Mouse (Mus musculus) large intestine, adult 2 months (tissue): ENCODE results near the gene 4930442H23Rik. TPM values are rescaled to one million over a fixed set of nuclear protein-coding genes. Genes with fewer than 3 reads are reported as not detected.
"Not testable (repeated sequence)": the region's sequence is repeated elsewhere in the genome, so short reads cannot be mapped to it uniquely, and the experiment has no call there.

ENCODE experiments used
- DNase-seq: peaks from one replicate; pipeline ENCODE4 v3.0.0-alpha.2; 2012; ENCODE audit warnings: low read depth, low spot score
- WGBS: fragments of 180-500 bp; shearing (Covaris S2); methylation state at CpG from one replicate; pipeline ENCODE4 v1.1.7; 2018; 5-methylcytosine and 5-hydroxymethylcytosine counted together
- polyA plus RNA-seq: library from polyadenylated mRNA; depleted of rRNA; stranded (reverse); fragments of >200 nt; gene quantifications from 2 replicates; pipeline ENCODE4 v1.2.3, GENCODE M21; 2012; rRNA removed

The 4930442H23Rik gene
- polyA plus RNA-seq: not detected in 2 replicates

DNA sequence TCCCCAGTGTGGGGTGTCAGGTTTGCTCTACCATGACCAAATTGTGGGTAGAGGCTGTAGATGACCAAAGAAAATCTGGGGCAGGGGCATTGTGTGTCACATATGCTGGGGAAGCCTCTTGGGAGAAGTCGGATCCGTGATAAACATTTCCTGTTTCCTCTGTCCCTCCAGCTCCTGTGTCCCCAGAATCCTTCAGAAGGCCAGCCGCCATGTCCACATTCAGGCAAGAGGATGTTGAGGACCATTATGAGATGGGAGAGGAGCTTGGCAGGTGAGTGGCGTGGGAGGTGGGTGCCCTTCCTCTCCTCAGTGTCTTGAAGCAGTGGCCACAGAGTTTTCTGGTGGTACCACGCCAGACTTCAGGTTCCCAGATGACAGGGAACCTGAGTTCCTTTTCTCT is at the start of gene 4930442H23Rik:
Gene 4930442H23Rik, minus strand, starts transcription at position 45 of the 400 bp plus-strand sequence.
- 78% methylated on average over 5 of the region's 5 CpGs for WGBS
- no peak for DNase-seq

DNA sequence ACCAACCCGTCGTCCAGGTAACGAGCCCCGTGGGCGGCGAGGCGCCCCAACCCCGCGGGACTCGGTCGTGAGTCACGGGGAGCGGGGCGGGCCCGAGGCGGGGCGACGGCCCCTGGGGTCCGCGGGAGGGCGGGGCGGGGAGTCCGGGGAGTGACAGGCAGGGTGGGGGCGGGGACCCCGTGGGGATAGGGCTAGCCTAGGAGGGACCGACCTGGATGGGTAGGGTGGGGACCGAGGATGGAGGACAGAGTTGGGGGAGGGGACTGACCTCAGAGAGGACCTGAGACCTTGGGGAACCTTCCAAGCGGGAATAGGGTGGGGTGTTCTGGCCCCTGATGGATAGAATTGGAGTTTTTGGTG is 49.6 kb upstream of the 4930442H23Rik start:
- WGBS: 1% methylated on average over 27 of the region's 28 CpGs
- DNase-seq: no peak

DNA sequence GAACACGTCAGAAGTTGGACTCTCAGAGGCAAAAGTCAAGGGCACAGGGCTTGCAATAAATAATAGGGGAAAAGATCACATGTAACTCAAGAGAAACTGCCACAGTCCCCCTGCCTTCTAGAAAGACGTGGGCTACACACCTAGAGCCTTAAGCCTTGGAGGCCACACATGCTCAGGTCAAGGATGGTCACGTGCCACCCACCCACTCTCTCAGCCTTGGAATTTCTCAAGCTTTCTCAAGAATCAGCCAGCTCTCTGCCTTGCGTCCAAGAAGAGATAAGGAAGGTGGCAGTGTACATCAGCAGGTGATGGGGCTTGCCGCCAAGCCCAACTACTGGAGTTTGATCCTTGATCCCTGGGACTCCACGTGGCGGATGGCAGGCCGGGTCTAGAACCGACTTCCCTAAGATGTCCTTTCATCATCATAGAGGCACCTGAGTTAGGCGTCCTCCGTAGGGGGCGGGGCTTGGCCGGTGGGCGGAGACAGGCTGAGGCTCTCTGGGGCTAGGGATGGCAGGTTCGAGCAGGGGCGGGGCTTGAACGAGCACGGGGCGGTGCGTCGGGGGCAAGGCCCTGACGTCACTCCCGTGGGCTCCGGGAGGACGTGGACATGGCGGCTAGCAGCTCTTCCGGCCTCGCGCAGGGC is 49.1 kb upstream of the 4930442H23Rik start, which contains the start of gene Zfr2:
Gene Zfr2, plus strand, starts transcription at position 576 of the 646 bp plus-strand sequence.
- 5% methylated on average over 29 of the region's 29 CpGs for WGBS

DNA sequence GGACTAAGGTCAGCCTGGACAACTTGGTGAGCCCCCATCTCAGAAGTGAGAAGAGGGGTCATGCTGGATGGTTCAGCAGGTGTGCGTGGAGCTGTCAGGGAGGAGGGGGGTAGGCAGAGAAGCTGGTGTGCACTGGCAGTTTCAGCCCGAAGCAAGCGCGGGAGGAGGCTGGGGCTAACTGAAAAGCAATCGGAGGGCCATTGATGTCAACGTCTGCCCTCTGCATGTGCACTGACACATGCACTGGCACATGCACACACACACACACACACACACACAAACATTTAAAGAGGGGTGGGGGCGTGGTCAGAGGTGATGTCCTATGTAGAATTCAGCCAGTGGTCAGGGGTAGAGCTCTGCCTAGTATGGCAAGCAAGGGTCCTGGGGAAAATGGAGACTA is 47.8 kb upstream of the 4930442H23Rik start:
- no peak for DNase-seq

More for the DNA sequence above, 49.1 kb upstream of the 4930442H23Rik start, which contains the start of gene Zfr2:
- peak; percentile 88 for DNase-seq

DNA sequence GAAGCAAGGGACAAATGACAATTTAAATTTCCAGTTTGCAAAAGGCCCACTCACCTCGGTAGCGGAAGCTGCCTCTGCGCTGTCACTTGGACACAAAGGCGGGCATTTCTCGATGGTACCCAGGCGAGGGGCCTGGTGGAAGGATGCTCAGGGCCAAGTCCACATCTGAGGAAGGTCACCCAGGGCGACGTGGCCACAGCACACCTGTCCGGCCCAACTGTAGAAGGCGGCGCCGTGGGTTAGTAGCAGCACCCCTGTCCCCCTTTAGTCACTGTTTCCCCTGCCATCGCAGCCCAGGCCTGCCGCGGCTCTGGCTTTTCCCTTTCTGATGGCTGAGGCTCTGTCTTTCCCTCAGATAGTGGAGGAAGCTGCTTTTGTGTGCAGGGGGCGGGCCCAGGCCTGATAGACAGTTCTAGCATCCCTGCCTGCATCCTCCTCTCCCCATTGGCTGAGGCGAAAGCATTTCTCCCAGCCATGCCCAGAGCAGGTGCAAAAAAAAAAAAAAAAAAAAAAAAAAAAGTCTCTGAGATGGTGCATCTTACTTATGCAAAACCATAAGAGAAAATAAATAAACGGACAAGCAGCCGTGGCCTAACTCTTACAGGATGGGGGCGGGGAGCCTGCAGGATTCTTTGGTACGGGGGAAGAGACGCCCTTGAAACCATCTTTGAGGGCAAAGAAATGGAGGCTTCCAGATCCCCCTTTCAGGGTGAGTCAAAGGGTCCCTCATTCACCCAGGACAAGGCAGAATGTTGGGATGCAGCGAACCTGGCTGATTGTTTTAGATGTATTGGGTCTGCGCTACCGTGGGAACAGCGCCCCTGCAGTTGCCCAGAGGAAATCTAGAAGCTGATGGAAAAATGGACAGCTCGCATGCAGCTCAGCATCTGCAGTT is 47.0 kb upstream of the 4930442H23Rik start, which contains the start of gene Atcay:
Gene Atcay, minus strand, starts transcription at position 396 of the 895 bp plus-strand sequence.
- 23% methylated on average over 27 of the region's 27 CpGs for WGBS
- no peak for DNase-seq

More for the DNA sequence above, 47.8 kb upstream of the 4930442H23Rik start:
- 62% methylated on average over 7 of the region's 7 CpGs for WGBS

DNA sequence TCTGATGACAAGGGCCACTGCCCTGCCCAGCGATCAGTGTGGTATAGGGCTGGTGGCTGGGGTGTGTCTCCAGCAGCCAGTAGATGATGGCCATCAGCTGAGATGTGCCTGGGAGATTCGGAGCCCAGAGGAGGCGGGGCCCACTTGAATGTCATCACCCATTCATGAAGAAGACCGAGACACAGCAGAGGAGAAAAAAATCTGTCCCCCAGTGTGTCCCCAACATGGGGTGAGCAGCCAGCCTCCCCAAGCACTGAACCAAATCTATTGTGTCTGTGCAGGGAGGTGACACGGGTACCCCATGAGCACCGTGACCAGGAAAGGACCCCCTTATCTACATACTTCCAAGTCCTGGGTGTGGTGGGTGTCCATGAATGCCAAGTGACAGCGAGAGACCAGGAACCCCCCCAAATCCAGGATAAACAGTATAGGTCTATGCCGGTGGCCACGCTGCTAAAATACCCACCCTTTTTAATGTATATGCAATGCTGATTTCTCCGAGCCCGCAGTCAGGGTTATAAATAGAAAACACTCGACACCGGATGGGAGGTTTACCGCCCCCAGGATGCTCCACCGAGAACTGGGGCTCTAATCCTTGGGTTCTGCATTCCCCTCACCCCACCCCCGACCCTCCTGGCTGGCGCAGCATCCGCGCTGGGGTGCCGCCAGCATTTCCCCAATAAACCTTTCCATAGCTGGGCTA is 46.2 kb upstream of the 4930442H23Rik start:
- 28% methylated on average over 20 of the region's 20 CpGs for WGBS
- no peak for DNase-seq

DNA sequence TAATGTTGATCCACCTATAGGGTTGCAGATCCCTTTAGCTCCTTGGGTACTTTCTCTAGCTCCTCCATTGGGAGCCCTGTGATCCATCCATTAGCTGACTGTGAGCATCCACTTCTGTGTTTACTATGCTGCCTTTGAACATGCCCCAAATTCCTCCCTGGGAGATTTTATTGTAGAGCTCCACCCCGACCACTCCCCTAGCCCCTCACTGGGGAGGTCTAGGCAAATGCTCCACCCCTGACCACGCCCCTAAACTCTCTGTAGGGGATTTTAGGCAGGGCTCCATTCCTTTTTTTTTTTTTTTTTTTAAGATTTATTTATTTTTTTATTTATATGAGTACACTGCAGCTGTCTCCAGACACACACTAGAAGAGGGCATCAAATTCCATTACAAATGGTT is 40.1 kb upstream of the 4930442H23Rik start:
- DNase-seq: not testable (repeated sequence)
- WGBS: 45% methylated on average over 2 of the region's 2 CpGs

DNA sequence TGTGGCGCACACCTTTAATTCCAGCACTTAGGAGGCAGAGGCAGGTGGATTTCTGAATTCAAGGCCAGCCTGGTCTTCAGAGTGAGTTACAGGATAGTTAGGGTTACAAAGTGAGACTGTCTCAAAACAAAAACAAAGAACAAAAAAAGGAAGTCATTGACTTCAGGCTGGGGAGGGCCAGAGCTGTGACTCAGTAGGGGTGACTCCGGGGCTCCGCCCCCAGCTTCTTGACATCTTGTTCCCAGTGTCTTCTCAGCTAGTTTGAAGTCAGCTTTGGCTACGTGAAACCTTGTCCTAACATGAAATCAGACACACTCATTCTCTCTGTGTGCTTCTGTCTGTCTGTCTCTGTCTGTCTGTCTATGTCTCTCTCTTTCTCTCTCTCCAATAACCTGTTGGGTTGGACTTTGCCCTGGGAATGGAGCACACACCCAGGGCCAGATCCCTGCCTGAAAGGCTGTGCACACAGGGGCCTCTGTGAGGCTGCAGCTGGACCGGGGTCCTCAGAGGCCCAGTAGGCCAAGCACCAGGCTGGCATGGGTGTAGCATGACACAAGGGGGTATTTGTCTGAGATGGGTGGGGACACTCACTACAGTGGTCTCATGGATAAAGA is 37.9 kb upstream of the 4930442H23Rik start:
- peak; percentile 58 for DNase-seq
- 60% methylated on average over 5 of the region's 5 CpGs for WGBS

DNA sequence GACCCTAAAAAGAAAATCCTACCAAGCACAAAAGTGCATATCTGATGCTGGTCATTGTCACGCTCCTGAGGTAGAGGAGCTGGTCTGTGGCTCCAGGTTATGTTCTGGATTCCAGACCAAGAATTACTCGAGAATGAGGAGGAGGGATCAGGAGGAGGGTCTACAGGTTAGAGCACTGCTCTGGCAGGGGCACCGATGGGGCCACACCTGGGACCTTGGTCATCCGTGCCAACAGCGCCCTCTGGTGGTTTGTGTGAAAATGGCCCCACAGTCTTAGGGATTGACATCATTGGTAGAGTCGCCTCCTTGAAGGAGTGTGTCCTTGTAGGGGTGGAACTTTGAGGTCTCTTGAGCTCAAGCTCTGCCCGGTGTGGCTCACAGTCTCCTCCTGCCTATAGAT is 34.3 kb upstream of the 4930442H23Rik start:
- peak; percentile 46 for DNase-seq
- WGBS: 17% methylated on average over 7 of the region's 7 CpGs

DNA sequence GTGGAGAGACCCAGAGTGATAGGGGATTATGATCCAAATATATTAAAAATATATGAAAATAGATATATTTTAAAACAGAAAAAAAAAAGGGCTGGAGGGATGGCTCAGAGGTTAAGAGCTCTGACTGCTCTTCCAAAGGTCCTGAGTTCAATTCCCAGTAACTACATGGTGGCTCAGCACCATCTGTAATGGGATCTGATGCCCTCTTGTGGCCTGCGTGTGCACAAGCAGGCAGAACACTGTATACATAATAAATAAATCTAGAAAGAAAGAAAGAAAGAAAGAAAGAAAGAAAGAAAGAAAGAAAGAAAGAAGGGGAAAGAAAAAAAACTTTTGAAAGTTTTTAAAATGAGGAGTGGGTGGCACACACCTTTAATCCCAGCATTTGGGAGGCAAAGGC is 33.6 kb upstream of the 4930442H23Rik start:
- WGBS: 20% methylated on average over 1 of the region's 1 CpGs
- DNase-seq: not testable (repeated sequence)

DNA sequence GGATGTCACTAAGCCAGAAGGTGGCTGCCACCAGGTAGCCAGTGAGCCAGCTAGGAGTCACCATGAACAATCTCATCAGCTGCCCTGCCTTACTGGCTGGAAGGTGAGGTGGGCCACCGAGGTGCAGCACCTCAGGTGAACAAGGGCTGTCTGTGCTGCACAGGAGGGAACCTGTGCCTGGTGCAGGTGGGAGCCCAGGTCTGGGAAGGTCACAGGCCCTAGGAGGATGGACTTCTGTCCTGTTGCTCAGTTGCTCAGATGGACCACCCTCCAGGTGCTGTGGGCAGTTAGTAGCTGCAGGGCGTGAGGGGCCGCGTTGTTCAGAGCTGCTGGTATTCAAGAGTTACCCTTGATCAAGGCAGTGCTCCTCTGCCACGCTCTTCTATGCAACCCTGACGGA is 33.2 kb upstream of the 4930442H23Rik start:
- 82% methylated on average over 6 of the region's 6 CpGs for WGBS
- DNase-seq: no peak

DNA sequence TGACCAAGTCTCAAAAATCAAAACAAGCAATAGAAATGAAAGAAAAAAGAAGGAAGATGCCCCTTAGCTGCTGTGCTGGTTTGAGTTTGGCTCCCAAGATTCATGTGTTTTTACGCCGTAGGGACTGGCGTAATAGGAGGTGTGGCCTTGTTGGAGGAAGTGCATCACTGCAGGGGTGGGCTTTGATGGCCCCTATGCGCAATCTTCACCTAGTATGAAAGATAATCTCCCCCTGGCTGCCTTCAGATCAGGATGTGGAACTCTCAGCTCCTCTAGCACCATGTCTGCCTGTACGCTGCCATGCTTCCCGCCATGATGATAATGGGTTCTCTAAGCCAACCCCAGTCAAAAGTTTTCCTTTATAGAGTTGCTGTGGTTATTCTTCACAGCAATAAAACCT is 32.6 kb upstream of the 4930442H23Rik start:
- 80% methylated on average over 6 of the region's 6 CpGs for WGBS
- DNase-seq: no peak

DNA sequence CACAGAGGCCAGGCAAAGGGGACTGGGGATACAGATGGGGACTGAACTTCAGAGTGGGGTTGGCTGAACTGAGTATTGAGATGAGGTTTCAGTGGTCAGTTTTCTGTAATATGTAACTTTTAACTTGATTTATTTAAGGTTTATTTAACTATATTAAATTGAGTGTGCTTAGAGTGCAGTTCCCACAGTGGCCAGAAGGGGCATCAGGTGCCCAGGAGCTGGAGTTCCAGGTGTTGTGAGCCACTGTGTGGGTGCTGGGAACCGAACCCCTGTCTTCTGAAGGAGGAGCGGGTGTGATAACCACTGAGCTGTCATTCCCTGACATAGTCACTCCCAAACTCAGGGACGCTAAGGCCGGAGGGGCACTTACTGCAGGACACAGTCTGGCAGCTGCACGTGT is 26.5 kb upstream of the 4930442H23Rik start:
- no peak for DNase-seq
- WGBS: over 99% methylated on average over 5 of the region's 5 CpGs

DNA sequence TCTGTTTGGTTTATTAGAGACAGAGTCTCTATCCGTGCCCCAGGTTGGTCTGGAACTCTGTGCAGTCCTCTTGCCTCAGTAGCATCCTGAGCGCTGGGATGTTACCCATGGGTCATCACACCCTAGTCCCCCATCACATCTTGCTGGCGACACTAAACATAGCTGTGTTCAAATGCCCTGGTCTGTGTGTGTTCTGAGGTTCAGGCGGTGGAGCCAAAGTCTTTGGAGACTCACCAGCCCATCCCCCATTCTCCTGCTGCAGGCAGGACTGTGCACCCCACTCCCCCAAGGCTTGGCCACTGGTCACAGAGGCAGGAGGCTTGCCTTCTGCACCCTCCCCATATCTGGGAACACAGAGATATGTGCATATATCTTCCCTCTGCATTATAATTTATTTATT is 20.5 kb upstream of the 4930442H23Rik start:
- 67% methylated on average over 4 of the region's 4 CpGs for WGBS
- DNase-seq: no peak

DNA sequence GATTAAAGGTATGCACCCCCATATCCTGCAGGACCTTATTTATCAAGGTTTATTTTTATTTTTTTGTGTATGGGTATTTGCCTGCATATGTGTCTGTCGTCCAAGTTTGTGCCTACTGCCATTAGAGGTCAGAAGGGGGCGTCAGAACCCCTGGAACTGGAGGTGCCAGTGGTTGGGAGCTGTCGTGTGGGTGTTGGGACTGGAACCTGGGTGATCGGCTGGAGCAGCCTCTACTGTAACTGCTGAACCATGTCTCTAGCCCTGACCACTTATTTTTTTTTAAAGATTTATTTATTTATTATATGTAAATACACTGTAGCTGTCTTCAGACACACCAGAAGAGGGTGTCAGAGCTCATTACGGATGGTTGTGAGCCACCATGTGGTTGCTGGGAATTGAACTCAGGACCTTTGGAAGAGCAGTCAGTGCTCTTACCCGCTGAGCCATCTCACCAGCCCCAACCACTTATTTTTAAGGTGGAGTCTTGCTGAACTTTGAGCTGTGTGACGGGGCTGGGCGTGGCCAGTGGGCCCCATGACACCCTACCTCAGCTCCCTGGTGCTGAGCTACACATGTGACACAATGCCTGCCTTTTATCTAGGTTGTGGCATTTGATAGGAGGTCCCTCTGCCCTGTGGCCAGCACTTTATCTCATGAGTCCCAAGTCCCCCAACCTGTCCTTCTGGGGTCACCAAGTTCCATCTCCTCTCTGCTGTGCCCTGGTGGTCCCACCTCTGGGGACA is 19.5 kb upstream of the 4930442H23Rik start:
- DNase-seq: no peak
- WGBS: 48% methylated on average over 8 of the region's 8 CpGs

DNA sequence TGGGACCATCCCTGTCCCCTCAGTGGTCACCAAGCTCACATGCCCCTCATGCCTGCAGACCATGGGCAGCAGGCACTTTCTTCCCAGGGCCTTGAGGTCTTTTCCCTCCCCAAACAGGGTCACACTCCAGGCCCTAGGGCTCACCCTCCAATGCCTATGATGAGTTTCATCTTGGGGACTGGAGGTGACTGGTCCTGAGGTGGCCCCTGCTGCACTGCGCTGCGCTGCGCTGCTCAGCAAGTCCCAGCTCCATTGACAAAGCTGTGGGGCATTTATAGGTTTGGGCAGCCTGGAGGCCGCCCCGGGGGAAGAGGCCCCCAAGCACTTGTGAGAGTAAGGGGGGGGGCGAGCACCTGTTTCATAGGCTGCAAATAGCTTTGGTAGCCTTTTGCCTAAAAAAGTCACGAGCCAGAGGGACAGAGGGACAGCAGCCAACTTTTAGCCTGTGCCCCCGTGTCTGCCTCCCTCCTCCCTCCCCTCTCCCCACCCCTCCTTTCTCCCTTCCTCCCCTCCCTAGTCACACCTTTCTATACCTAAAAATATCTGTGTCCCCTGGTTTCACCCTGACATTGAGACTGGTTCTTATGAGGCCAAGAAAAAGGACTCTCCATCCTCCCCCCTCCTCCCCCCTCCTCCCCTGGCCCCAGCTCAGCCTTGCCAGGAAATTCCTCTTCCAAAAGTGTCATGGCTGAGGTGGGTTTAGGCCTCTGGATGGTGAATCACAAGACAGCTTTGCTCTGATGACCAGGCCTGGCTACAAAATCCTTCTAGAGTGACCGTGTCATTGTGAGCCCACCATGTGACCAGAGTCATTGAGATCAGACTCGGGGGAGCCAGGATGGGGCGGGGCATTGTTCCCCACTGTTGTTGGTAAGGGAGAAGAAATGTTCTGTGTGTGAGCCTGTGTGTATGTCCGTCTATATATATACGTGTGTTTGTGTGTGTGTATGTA is 18.4 kb upstream of the 4930442H23Rik start, which contains the start of gene Nmrk2:
Gene Nmrk2, minus strand, starts transcription at position 245 of the 952 bp plus-strand sequence.
- WGBS: 67% methylated on average over 13 of the region's 13 CpGs
- DNase-seq: no peak

DNA sequence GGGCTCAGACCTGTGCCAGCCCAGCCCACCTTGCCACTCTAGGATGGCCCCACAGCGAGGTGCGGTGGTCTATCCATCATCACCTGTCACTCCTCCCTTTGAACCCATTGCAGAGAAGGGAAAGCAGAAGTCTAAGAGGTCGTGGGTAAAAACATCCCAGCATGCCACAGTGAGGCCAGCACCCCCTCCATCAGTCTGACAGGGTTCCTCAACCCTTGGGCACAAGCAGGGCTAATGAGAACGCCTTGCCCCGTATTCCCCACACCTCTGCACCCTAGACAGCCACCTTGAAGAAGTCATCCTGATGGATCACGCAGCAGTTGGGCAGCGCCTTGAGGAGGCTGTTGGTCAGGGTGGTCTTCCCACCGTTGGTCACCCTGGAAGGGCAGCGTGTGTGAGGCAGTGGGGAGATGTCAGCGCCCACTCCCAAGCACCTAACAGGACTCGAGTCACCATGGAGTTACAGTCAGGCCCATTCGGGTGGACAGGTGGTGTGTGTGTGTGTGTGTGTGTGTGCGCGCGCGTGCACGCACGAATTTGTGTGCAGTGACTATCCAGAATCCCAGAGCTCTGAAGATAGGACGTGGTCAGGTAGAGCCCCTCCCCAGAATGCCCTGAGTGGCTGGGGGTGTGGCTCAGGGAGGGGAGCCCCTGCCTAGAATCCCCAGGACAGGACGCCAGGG is 17.1 kb upstream of the 4930442H23Rik start:
- WGBS: 81% methylated on average over 20 of the region's 20 CpGs

More for the DNA sequence above, 17.1 kb upstream of the 4930442H23Rik start:
- no peak for DNase-seq
